Mouse (Mus musculus) bone marrow macrophage, adult 2 months (primary cell): ENCODE measurements around the gene Map4.

Experiments
- CTCF ChIP-seq: IDR thresholded peaks from 2 replicates; pipeline ENCODE4 v1.5.1; 2012; ENCODE audit warnings: low read depth, mild to moderate bottlenecking, low read length, moderate library complexity
- POLR2A ChIP-seq: IDR thresholded peaks from 2 replicates; pipeline ENCODE4 v1.6.1; 2012; ENCODE audit warnings: mild to moderate bottlenecking, low read depth, low read length, borderline replicate concordance

- TF ChIP-seq CTCF (no peak), POLR2A (no peak)
Observed at GRCm38 (mm10) chr9:110068745-110069144, 137.5 kb downstream of the Map4 start.
